Mouse (Mus musculus): Measurements from ENCODE around the gene Colgalt2. TPM values are rescaled to one million over a fixed set of nuclear protein-coding genes. Genes with fewer than 3 reads are reported as not detected.
"Not testable (repeated sequence)": the region's sequence is repeated elsewhere in the genome, so short reads cannot be mapped to it uniquely, and the experiment has no call there.

The Colgalt2 gene
- polyA plus RNA-seq (2015; fragmentation: Nextera tagmentation; extraction: Ambion mirVana) = 2.0 and 2.8 TPM in 2 replicates

- peak; percentile 85 for ATAC-seq (ENCODE audit: low FRiP score, low TSS enrichment)
- Histone ChIP-seq H3K9ac (replicated peaks; ENCODE audit: low read length) (peak within 1 kb of the TSS; percentile 69), H3K4me3 (ENCODE audit: low read length) (peak within 1 kb of the TSS; percentile 57), H3K27me3 (ENCODE audit: insufficient read depth, low read length) (peaks cover 17% of the 10 kb centered on the region), H3K4me1 (ENCODE audit: insufficient read depth, low read length) (peaks cover 11% of the 10 kb centered on the region), H3K27ac (ENCODE audit: low read length) (no peak within 1 kb of the TSS), H3K9me3 (ENCODE audit: low read length) (peaks cover 6% of the 10 kb centered on the region), H3K4me2 (replicated peaks; ENCODE audit: low read depth, low read length) (peak within 1 kb of the TSS; percentile 90), H3K36me3 (ENCODE audit: insufficient read depth, low read length) (no peaks in the 10 kb centered on the region)
- 0% methylated on average over 69 of the region's 70 CpGs for WGBS
These were observed at the start of gene Colgalt2 for GRCm38 (mm10) chr1:152399790-152400555. Gene Colgalt2, plus strand, starts transcription at chr1:152399830.

GRCm38 (mm10) chr1:152356721-152357120 is 42.9 kb upstream of the Colgalt2 start:
- H3K4me3 ChIP-seq (ENCODE audit: low read length) = no peak overlapping the region
- ATAC-seq (ENCODE audit: low FRiP score, low TSS enrichment) = peak; percentile 59; the same call in 1 of the 2 replicates
- H3K9me3 ChIP-seq (ENCODE audit: low read length) = no peaks in the 10 kb centered on the region
- no peaks in the 10 kb centered on the region for H3K36me3 ChIP-seq (ENCODE audit: insufficient read depth, low read length)
- H3K9ac ChIP-seq (replicated peaks; ENCODE audit: low read length) = no peak overlapping the region
- 0 out of 2 replicates have a peak overlapping the region, but pooled peaks have one; percentile 21 for H3K27ac ChIP-seq (ENCODE audit: low read length)
- H3K4me2 ChIP-seq (replicated peaks; ENCODE audit: low read depth, low read length) = no peak overlapping the region
- no peaks in the 10 kb centered on the region for H3K27me3 ChIP-seq (ENCODE audit: insufficient read depth, low read length)
- WGBS = 61% methylated on average over 4 of the region's 4 CpGs
- no peaks in the 10 kb centered on the region for H3K4me1 ChIP-seq (ENCODE audit: insufficient read depth, low read length)

DNA sequence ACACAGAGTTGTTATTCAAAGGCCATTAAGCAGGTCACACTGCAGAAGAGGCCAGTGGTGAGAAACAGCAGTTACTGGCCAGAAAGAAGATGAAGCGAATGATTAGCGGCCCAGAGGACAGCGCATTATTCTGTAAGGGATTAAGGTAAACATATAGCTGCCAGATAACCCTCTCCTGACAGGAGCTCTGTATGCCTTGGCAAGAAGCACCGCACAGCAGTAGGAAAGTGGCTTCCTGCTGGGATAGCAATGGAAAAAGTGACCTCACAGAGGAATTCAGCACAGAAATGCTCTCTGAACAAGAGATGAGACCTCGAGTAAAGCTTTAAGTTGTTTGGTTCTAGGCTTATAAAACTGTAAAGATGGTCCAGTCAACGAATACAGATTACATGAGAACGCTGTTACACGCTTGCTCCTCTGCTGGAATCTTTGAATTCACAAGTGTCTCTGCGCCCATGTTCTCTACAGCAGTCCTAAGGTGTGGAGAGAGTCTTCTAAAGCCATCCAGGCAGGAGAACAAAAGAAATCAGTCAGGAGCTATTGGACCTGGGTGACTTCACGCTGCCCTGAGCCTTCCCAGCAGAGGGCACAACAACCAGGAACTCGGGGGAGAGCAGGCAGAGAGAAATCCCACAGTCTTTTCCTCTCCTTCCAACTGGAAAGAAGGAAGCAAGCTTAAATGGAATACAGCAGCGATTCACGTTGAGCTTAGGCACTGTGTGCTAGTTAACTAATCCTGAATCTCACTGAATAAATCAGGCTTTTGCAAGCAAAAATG is 31.1 kb upstream of the Colgalt2 start:
- 0 out of 2 replicates have a peak overlapping the region, but pooled peaks have one; percentile 11 for H3K9ac ChIP-seq (replicated peaks; ENCODE audit: low read length)
- H3K36me3 ChIP-seq (ENCODE audit: insufficient read depth, low read length) = peaks cover 10% of the 10 kb centered on the region; the same call in 1 of the 2 replicates
- H3K27me3 ChIP-seq (ENCODE audit: insufficient read depth, low read length) = no peaks in the 10 kb centered on the region
- H3K4me3 ChIP-seq (ENCODE audit: low read length) = no peak overlapping the region
- H3K4me2 ChIP-seq (replicated peaks; ENCODE audit: low read depth, low read length) = no peak overlapping the region
- no peaks in the 10 kb centered on the region for H3K9me3 ChIP-seq (ENCODE audit: low read length)
- H3K27ac ChIP-seq (ENCODE audit: low read length) = no peak overlapping the region
- peak; percentile 27; the same call in 1 of the 2 replicates for ATAC-seq (ENCODE audit: low FRiP score, low TSS enrichment)
- 50% methylated on average over 13 of the region's 13 CpGs for WGBS
- H3K4me1 ChIP-seq (ENCODE audit: insufficient read depth, low read length) = peaks cover 7% of the 10 kb centered on the region

DNA sequence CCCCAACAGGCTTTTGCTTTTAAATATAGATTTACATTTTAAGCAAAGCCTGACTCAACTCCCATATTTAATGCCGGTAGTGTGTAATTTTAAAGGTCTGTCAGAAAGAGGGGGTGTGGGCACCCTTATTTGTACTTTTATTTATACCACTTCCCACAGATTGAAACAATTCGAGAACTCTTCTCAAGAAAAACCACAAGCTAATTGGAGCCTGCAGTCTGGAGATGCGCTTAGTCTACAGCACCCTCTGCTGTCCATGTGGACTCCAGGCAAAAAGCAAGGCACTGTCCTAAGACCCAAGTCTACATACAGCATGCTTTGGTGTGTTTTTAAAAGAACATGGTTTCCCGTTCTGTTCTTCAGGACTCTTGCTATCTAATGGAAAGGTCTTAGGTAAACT is 30.5 kb upstream of the Colgalt2 start:
- no peak for ATAC-seq (ENCODE audit: low FRiP score, low TSS enrichment)

GRCm38 (mm10) chr1:152378311-152378710 is 21.3 kb upstream of the Colgalt2 start:
- ATAC-seq (ENCODE audit: low FRiP score, low TSS enrichment) = no peak
- H3K4me2 ChIP-seq (replicated peaks; ENCODE audit: low read depth, low read length) = no peak overlapping the region
- H3K9ac ChIP-seq (replicated peaks; ENCODE audit: low read length) = no peak overlapping the region
- H3K4me3 ChIP-seq (ENCODE audit: low read length) = no peak overlapping the region
- no peaks in the 10 kb centered on the region for H3K9me3 ChIP-seq (ENCODE audit: low read length)
- 89% methylated on average over 5 of the region's 5 CpGs for WGBS
- H3K27ac ChIP-seq (ENCODE audit: low read length) = no peak overlapping the region
- peaks cover 22% of the 10 kb centered on the region for H3K36me3 ChIP-seq (ENCODE audit: insufficient read depth, low read length)
- no peaks in the 10 kb centered on the region for H3K4me1 ChIP-seq (ENCODE audit: insufficient read depth, low read length)
- no peaks in the 10 kb centered on the region for H3K27me3 ChIP-seq (ENCODE audit: insufficient read depth, low read length)

More for the DNA sequence above, 30.5 kb upstream of the Colgalt2 start:
- 28% methylated on average over 4 of the region's 4 CpGs for WGBS
- Histone ChIP-seq H3K9ac (replicated peaks; ENCODE audit: low read length) (no peak overlapping the region), H3K4me2 (replicated peaks; ENCODE audit: low read depth, low read length) (no peak overlapping the region), H3K27ac (ENCODE audit: low read length) (no peak overlapping the region), H3K4me3 (ENCODE audit: low read length) (no peak overlapping the region), H3K36me3 (ENCODE audit: insufficient read depth, low read length) (peaks cover 10% of the 10 kb centered on the region; the same call in 1 of the 2 replicates), H3K4me1 (ENCODE audit: insufficient read depth, low read length) (peaks cover 7% of the 10 kb centered on the region), H3K9me3 (ENCODE audit: low read length) (no peaks in the 10 kb centered on the region), H3K27me3 (ENCODE audit: insufficient read depth, low read length) (no peaks in the 10 kb centered on the region)

DNA sequence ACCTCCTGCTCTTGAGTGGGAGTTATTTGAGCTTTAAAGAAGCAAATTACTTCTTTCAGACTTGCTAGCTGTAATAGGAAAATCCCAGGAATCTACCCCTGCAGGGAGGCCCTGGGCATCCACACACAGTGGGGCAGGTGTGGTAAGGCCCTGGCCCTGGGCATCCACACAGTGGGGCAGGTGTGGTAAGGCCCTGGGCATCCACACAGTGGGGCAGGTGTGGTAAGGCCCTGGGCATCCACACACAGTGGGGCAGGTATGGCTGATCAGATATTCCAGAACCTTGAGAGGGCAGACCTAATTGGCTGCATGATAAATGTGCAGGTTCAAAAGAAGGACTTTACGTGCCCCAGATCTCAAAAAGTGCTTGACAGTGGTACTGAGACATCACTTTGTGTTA is 15.0 kb upstream of the Colgalt2 start:
- Histone ChIP-seq H3K27ac (ENCODE audit: low read length) (no peak overlapping the region), H3K9me3 (ENCODE audit: low read length) (no peaks in the 10 kb centered on the region), H3K4me2 (replicated peaks; ENCODE audit: low read depth, low read length) (no peak overlapping the region), H3K27me3 (ENCODE audit: insufficient read depth, low read length) (no peaks in the 10 kb centered on the region), H3K4me3 (ENCODE audit: low read length) (no peak overlapping the region), H3K9ac (replicated peaks; ENCODE audit: low read length) (no peak overlapping the region), H3K4me1 (ENCODE audit: insufficient read depth, low read length) (peaks cover 3% of the 10 kb centered on the region; the same call in 1 of the 2 replicates), H3K36me3 (ENCODE audit: insufficient read depth, low read length) (peaks cover 5% of the 10 kb centered on the region; the same call in 1 of the 2 replicates)
- 94% methylated on average over 1 of the region's 1 CpGs for WGBS
- ATAC-seq (ENCODE audit: low FRiP score, low TSS enrichment) = no peak

DNA sequence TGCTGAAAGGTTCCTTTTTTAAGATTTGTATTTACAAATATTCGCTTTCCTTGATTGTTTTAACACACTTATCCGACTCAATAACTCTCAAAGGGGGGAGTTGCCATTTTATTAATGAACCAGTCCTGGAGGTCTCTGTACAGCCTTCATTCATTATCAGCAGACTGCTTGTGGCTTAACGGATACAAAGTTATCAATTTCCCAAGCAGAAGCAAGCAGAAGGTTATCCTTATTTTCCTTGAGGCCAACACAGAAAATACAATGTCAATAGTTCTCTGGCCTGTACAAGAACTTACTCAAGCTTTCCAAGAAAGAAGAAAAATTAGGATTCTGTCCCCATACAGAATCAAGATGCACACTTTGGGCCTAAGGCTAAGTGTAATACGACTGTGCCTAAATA is 13.9 kb upstream of the Colgalt2 start:
- H3K4me1 ChIP-seq (ENCODE audit: insufficient read depth, low read length); H3K36me3 ChIP-seq (ENCODE audit: insufficient read depth, low read length); H3K27me3 ChIP-seq (ENCODE audit: insufficient read depth, low read length); H3K27ac ChIP-seq (ENCODE audit: low read length); H3K9me3 ChIP-seq (ENCODE audit: low read length); ATAC-seq (ENCODE audit: low FRiP score, low TSS enrichment): not testable (repeated sequence)
- Histone ChIP-seq H3K4me3 (ENCODE audit: low read length) (peak overlapping the region; percentile 78), H3K4me2 (replicated peaks; ENCODE audit: low read depth, low read length) (peak overlapping the region; percentile 55), H3K9ac (replicated peaks; ENCODE audit: low read length) (peak overlapping the region; percentile 89)
- 22% methylated on average over 2 of the region's 4 CpGs for WGBS

DNA sequence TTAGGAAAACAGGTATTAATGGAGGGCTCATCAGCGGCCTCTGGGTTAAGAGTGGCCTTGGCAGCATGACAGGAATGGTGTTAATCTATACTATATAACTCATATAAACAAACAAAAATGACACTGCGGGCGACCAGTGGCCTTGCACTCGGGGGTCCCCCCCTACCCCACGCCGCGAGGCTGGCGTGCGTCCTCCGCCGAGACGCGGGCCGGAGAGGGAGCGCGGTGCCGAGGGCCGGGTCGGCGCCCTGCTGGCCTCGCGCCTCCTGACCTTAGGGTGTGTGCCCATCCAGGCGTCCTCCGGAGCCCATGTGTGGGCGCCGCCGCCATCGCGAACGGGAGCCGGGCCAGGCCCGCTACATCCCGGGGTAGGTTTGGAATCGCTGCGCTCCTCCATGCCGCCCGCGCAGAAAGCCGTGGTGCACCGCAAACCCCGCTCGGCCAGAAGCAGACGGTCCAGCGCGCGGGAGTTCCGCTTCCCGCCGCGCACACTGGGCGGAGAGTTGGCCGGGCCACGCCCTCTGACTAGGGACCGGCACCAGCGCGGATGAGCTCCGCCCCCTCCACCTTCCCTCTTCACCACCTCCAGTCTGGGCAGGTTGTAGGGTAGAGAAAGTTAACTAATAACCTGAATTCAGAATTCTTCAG is 13.3 kb upstream of the Colgalt2 start, which contains the start of gene Tsen15:
Gene Tsen15, minus strand, starts transcription at position 501 of the 648 bp plus-strand sequence.
- WGBS = 2% methylated on average over 54 of the region's 57 CpGs
- peak within 1 kb of the TSS; percentile 78 for H3K4me3 ChIP-seq (ENCODE audit: low read length)
- peak within 1 kb of the TSS; percentile 89 for H3K9ac ChIP-seq (replicated peaks; ENCODE audit: low read length)
- H3K4me1 ChIP-seq (ENCODE audit: insufficient read depth, low read length) = peaks cover 3% of the 10 kb centered on the region; the same call in 1 of the 2 replicates
- H3K36me3 ChIP-seq (ENCODE audit: insufficient read depth, low read length) = no peaks in the 10 kb centered on the region; the same call in 1 of the 2 replicates
- H3K9me3 ChIP-seq (ENCODE audit: low read length) = no peaks in the 10 kb centered on the region
- H3K27me3 ChIP-seq (ENCODE audit: insufficient read depth, low read length) = no peaks in the 10 kb centered on the region
- peak within 1 kb of the TSS; percentile 55 for H3K4me2 ChIP-seq (replicated peaks; ENCODE audit: low read depth, low read length)
- peak; percentile 98 for ATAC-seq (ENCODE audit: low FRiP score, low TSS enrichment)
- peak within 1 kb of the TSS; percentile 34; the same call in 1 of the 2 replicates for H3K27ac ChIP-seq (ENCODE audit: low read length)

DNA sequence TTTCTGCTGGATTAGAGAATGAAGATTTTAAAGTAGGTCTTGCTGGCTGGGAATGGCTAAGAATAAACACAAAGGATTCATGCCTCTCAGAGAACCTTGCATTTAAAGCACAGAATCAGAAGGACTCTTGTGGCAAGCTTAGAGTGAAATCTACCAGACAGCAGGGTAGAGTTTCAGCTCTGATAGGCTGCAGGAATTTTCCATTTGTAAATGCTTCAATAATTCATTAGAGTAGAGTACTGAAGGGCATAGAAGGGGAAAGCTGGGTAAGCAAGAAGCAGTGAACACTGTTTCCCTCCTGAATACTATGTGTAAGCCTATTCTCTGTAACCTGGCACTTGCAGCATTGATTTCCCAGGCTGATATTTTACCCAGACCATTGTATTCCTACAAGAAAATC is 10.4 kb upstream of the Colgalt2 start:
- H3K9me3 ChIP-seq (ENCODE audit: low read length) = 0 out of 2 replicates have a peak, but pooled peaks cover 3% of the 10 kb centered on the region
- H3K27ac ChIP-seq (ENCODE audit: low read length) = no peak overlapping the region
- H3K4me3 ChIP-seq (ENCODE audit: low read length) = no peak overlapping the region
- no peak overlapping the region for H3K4me2 ChIP-seq (replicated peaks; ENCODE audit: low read depth, low read length)
- ATAC-seq (ENCODE audit: low FRiP score, low TSS enrichment) = no peak
- no peak overlapping the region for H3K9ac ChIP-seq (replicated peaks; ENCODE audit: low read length)
- peaks cover 3% of the 10 kb centered on the region; the same call in 1 of the 2 replicates for H3K4me1 ChIP-seq (ENCODE audit: insufficient read depth, low read length)
- no peaks in the 10 kb centered on the region for H3K27me3 ChIP-seq (ENCODE audit: insufficient read depth, low read length)
- H3K36me3 ChIP-seq (ENCODE audit: insufficient read depth, low read length) = no peaks in the 10 kb centered on the region

All from kidney, embryonic 16.5 days (tissue).